18 mouse cellular contexts compared by ENCODE assay signal in genomic region chr7:96385850-96386249, GRCm38 (mm10).
"Had no signal": no experiment of that assay in that cellular context is flagged by ENCODE, and none has a peak within 500 bp of the region (broad histone marks: within the 10 kb centered on the region; RNA-seq: fewer than 3 reads in every experiment).

No protein-coding gene starts in this region.

- H3K4me3 ChIP-seq: midbrain, embryonic 10.5 days; midbrain, embryonic 12.5 days; myocyte; neural tube, embryonic 13.5 days; neural tube, embryonic 15.5 days had no signal

- DNase-seq: lung, adult 18-20 months; lung, embryonic 14.5 days; lung, postnatal 10 days; lung, postnatal 4 days; midbrain, embryonic 14.5 days; right cerebral cortex, adult 18-20 months; right cerebral cortex, postnatal 25 days; right cerebral cortex, postnatal 4 days; spleen, adult 18-20 months; thymus, adult 18-20 months; thymus, postnatal 14 days; thymus, postnatal 36 days had no signal

- H3K9me3 ChIP-seq: midbrain, embryonic 10.5 days; midbrain, embryonic 12.5 days; neural tube, embryonic 13.5 days; neural tube, embryonic 15.5 days had no signal

- H3K4me2 ChIP-seq: lung, embryonic 14.5 days; midbrain, embryonic 12.5 days; neural tube, embryonic 13.5 days; neural tube, embryonic 15.5 days had no signal

- H3K27ac ChIP-seq: midbrain, embryonic 10.5 days; midbrain, embryonic 12.5 days; neural tube, embryonic 13.5 days; neural tube, embryonic 15.5 days had no signal

- H3K36me3 ChIP-seq: midbrain, embryonic 10.5 days; midbrain, embryonic 12.5 days; neural tube, embryonic 13.5 days; neural tube, embryonic 15.5 days had no signal

- ATAC-seq: midbrain, embryonic 16.5 days had no signal

- H3K27me3 ChIP-seq: midbrain, embryonic 12.5 days; neural tube, embryonic 13.5 days; neural tube, embryonic 15.5 days had no signal

- H3K9ac ChIP-seq: lung, embryonic 14.5 days; midbrain, embryonic 12.5 days; neural tube, embryonic 13.5 days; neural tube, embryonic 15.5 days had no signal
